Mouse (Mus musculus): ENCODE results near the gene Dlx6. TPM values are rescaled to one million over a fixed set of nuclear protein-coding genes. Genes with fewer than 3 reads are reported as not detected.

Gene Dlx6
- not detected in 2 replicates for polyA plus RNA-seq (2015; fragmentation: Nextera tagmentation; extraction: Ambion mirVana)

GRCm38 (mm10) chr6:6863160-6863870 lies at the start of gene Dlx6:
Gene Dlx6, plus strand, starts transcription at chr6:6863334.
- Histone ChIP-seq H3K4me2 (peak within 1 kb of the TSS; percentile 53), H3K4me1 (replicated peaks) (peaks cover 9% of the 10 kb centered on the region), H3K9ac (no peak within 1 kb of the TSS), H3K27ac (no peak within 1 kb of the TSS), H3K27me3 (peaks cover 97% of the 10 kb centered on the region), H3K36me3 (no peaks in the 10 kb centered on the region), H3K9me3 (replicated peaks) (no peaks in the 10 kb centered on the region), H3K4me3 (replicated peaks) (peak within 1 kb of the TSS; percentile 37)
- no peak for DNase-seq
- WGBS (ENCODE audit: insufficient replicate concordance): under 1% methylated on average over 49 of the region's 52 CpGs
- ATAC-seq (ENCODE audit: low read depth): peak; percentile 41; the same call in 1 of the 2 replicates

GRCm38 (mm10) chr6:6816821-6817220 lies 46.3 kb upstream of the Dlx6 start:
- Histone ChIP-seq H3K9me3 (replicated peaks) (no peaks in the 10 kb centered on the region), H3K9ac (no peak overlapping the region), H3K36me3 (no peaks in the 10 kb centered on the region), H3K4me1 (replicated peaks) (no peaks in the 10 kb centered on the region), H3K27ac (no peak overlapping the region), H3K27me3 (no peaks in the 10 kb centered on the region), H3K4me2 (no peak overlapping the region), H3K4me3 (replicated peaks) (no peak overlapping the region)
- WGBS (ENCODE audit: insufficient replicate concordance): 55% methylated on average over 6 of the region's 6 CpGs
- DNase-seq (no peak), ATAC-seq (ENCODE audit: low read depth) (no peak)

GRCm38 (mm10) chr6:6818036-6818788 lies 44.9 kb upstream of the Dlx6 start:
- H3K9ac ChIP-seq: no peak overlapping the region
- no peaks in the 10 kb centered on the region for H3K36me3 ChIP-seq
- H3K4me1 ChIP-seq (replicated peaks): no peaks in the 10 kb centered on the region
- ATAC-seq (ENCODE audit: low read depth): no peak
- H3K4me3 ChIP-seq (replicated peaks): no peak overlapping the region
- no peak for DNase-seq
- no peak overlapping the region for H3K27ac ChIP-seq
- 27% methylated on average over 8 of the region's 9 CpGs for WGBS (ENCODE audit: insufficient replicate concordance)
- no peak overlapping the region for H3K4me2 ChIP-seq
- H3K9me3 ChIP-seq (replicated peaks): no peaks in the 10 kb centered on the region
- no peaks in the 10 kb centered on the region for H3K27me3 ChIP-seq

GRCm38 (mm10) chr6:6819134-6819533 lies 44.0 kb upstream of the Dlx6 start:
- Histone ChIP-seq H3K4me1 (replicated peaks) (no peaks in the 10 kb centered on the region), H3K36me3 (no peaks in the 10 kb centered on the region), H3K4me2 (no peak overlapping the region), H3K9me3 (replicated peaks) (no peaks in the 10 kb centered on the region), H3K4me3 (replicated peaks) (no peak overlapping the region), H3K9ac (no peak overlapping the region), H3K27me3 (no peaks in the 10 kb centered on the region), H3K27ac (no peak overlapping the region)
- WGBS (ENCODE audit: insufficient replicate concordance): 32% methylated on average over 7 of the region's 7 CpGs
- no peak for DNase-seq
- ATAC-seq (ENCODE audit: low read depth): no peak

GRCm38 (mm10) chr6:6825313-6825712 lies 37.8 kb upstream of the Dlx6 start:
- Histone ChIP-seq H3K4me1 (replicated peaks) (no peaks in the 10 kb centered on the region), H3K4me2 (no peak overlapping the region), H3K9ac (no peak overlapping the region), H3K9me3 (replicated peaks) (no peaks in the 10 kb centered on the region), H3K27ac (no peak overlapping the region), H3K27me3 (no peaks in the 10 kb centered on the region), H3K4me3 (replicated peaks) (no peak overlapping the region), H3K36me3 (no peaks in the 10 kb centered on the region)
- DNase-seq: no peak
- ATAC-seq (ENCODE audit: low read depth): no peak

- H3K9me3 ChIP-seq (replicated peaks): no peaks in the 10 kb centered on the region
- no peak overlapping the region for H3K4me3 ChIP-seq (replicated peaks)
- 89% methylated on average over 1 of the region's 1 CpGs for WGBS (ENCODE audit: insufficient replicate concordance)
- ATAC-seq (ENCODE audit: low read depth) (no peak), DNase-seq (no peak)
- no peaks in the 10 kb centered on the region for H3K36me3 ChIP-seq
- no peaks in the 10 kb centered on the region for H3K27me3 ChIP-seq
- no peak overlapping the region for H3K27ac ChIP-seq
- H3K9ac ChIP-seq: no peak overlapping the region
- no peak overlapping the region for H3K4me2 ChIP-seq
- no peaks in the 10 kb centered on the region for H3K4me1 ChIP-seq (replicated peaks)
These were observed 36.3 kb upstream of the Dlx6 start for GRCm38 (mm10) chr6:6826861-6827260.

- Histone ChIP-seq H3K4me2 (no peak overlapping the region), H3K9me3 (replicated peaks) (no peaks in the 10 kb centered on the region), H3K4me3 (replicated peaks) (no peak overlapping the region), H3K9ac (no peak overlapping the region), H3K36me3 (no peaks in the 10 kb centered on the region), H3K27ac (no peak overlapping the region), H3K4me1 (replicated peaks) (no peaks in the 10 kb centered on the region), H3K27me3 (no peaks in the 10 kb centered on the region)
- DNase-seq (no peak), ATAC-seq (ENCODE audit: low read depth) (no peak)
- WGBS (ENCODE audit: insufficient replicate concordance): 25% methylated on average over 7 of the region's 7 CpGs
These were observed 32.7 kb upstream of the Dlx6 start for GRCm38 (mm10) chr6:6830446-6830845.

GRCm38 (mm10) chr6:6833301-6833700 lies 29.8 kb upstream of the Dlx6 start:
- Histone ChIP-seq H3K9ac (no peak overlapping the region), H3K4me1 (replicated peaks) (no peaks in the 10 kb centered on the region), H3K4me3 (replicated peaks) (no peak overlapping the region), H3K27me3 (no peaks in the 10 kb centered on the region), H3K9me3 (replicated peaks) (no peaks in the 10 kb centered on the region), H3K4me2 (no peak overlapping the region), H3K27ac (no peak overlapping the region), H3K36me3 (no peaks in the 10 kb centered on the region)
- no peak for DNase-seq
- 71% methylated on average over 3 of the region's 3 CpGs for WGBS (ENCODE audit: insufficient replicate concordance)
- no peak for ATAC-seq (ENCODE audit: low read depth)

GRCm38 (mm10) chr6:6848541-6848940 lies 14.6 kb upstream of the Dlx6 start:
- no peak overlapping the region for H3K4me2 ChIP-seq
- H3K27ac ChIP-seq: no peak overlapping the region
- H3K27me3 ChIP-seq: peaks cover 58% of the 10 kb centered on the region
- DNase-seq (no peak), ATAC-seq (ENCODE audit: low read depth) (no peak)
- H3K9me3 ChIP-seq (replicated peaks): no peaks in the 10 kb centered on the region
- H3K36me3 ChIP-seq: no peaks in the 10 kb centered on the region
- WGBS (ENCODE audit: insufficient replicate concordance): 12% methylated on average over 4 of the region's 4 CpGs
- H3K9ac ChIP-seq: no peak overlapping the region
- no peak overlapping the region for H3K4me3 ChIP-seq (replicated peaks)
- no peaks in the 10 kb centered on the region for H3K4me1 ChIP-seq (replicated peaks)

- H3K36me3 ChIP-seq: no peaks in the 10 kb centered on the region
- no peak overlapping the region for H3K4me3 ChIP-seq (replicated peaks)
- no peak overlapping the region for H3K4me2 ChIP-seq
- H3K27ac ChIP-seq: no peak overlapping the region
- no peaks in the 10 kb centered on the region for H3K4me1 ChIP-seq (replicated peaks)
- no peak overlapping the region for H3K9ac ChIP-seq
- 3% methylated on average over 12 of the region's 12 CpGs for WGBS (ENCODE audit: insufficient replicate concordance)
- H3K27me3 ChIP-seq: peaks cover 71% of the 10 kb centered on the region
- no peak for ATAC-seq (ENCODE audit: low read depth)
- H3K9me3 ChIP-seq (replicated peaks): no peaks in the 10 kb centered on the region
- no peak for DNase-seq
These were observed 13.4 kb upstream of the Dlx6 start for GRCm38 (mm10) chr6:6849744-6850143.

- Histone ChIP-seq H3K4me3 (replicated peaks) (no peak overlapping the region), H3K9ac (no peak overlapping the region), H3K4me2 (no peak overlapping the region), H3K36me3 (no peaks in the 10 kb centered on the region), H3K27ac (no peak overlapping the region), H3K27me3 (peaks cover 78% of the 10 kb centered on the region), H3K4me1 (replicated peaks) (no peaks in the 10 kb centered on the region), H3K9me3 (replicated peaks) (no peaks in the 10 kb centered on the region)
- 3% methylated on average over 26 of the region's 26 CpGs for WGBS (ENCODE audit: insufficient replicate concordance)
- ATAC-seq (ENCODE audit: low read depth) (no peak), DNase-seq (no peak)
These were observed 12.6 kb upstream of the Dlx6 start for GRCm38 (mm10) chr6:6850324-6851060.
